ENCODE assay signal across 16 mouse cellular contexts in genomic region chr16:97127296-97127695, GRCm38 (mm10). TPM values are rescaled to one million over a fixed set of nuclear protein-coding genes. Genes with fewer than 3 reads are reported as not detected.
DNase-seq lines count a peak whose midpoint lies in the region; ATAC-seq and TF ChIP-seq lines count a peak whose summit lies in the region.
"Had no signal": no experiment of that assay in that cellular context is flagged by ENCODE, and none has a peak within 500 bp of the region (broad histone marks: within the 10 kb centered on the region; RNA-seq: fewer than 3 reads in every experiment).

No protein-coding gene starts in this region.

- DNase-seq in layer of hippocampus, adult 2 months (ENCODE audit: low spot score in 2 of 2) = peak; percentile 89 to 92
- DNase-seq in left cerebral cortex, adult 8-10 months (ENCODE audit: low spot score in 2 of 2) = peak; percentile 40 to 87
- DNase-seq in right cerebral cortex, postnatal 25 days = peak; percentile 82
- no peak for DNase-seq in cerebellum, adult 9-11 months
- DNase-seq in kidney, adult 8-10 months = no peak
- DNase-seq: adrenal gland, postnatal 36 days; cerebellum, adult 11 months; heart, adult 2 months; heart, postnatal 14 days; liver, postnatal 0 days had no signal

- 59% methylated on average over 2 of the region's 2 CpGs for WGBS in forebrain, embryonic 16.5 days
- WGBS in forebrain, embryonic 12.5 days = 77% methylated on average over 2 of the region's 2 CpGs
- WGBS in midbrain, embryonic 13.5 days = 79% methylated on average over 2 of the region's 2 CpGs

- no peak for TF ChIP-seq CTCF in layer of hippocampus, adult 2 months (conservative IDR thresholded peaks at IDR 0.05)

- no peaks in the 10 kb centered on the region for H3K4me1 ChIP-seq in forebrain, embryonic 16.5 days (replicated peaks; ENCODE audit: control insufficient read depth, insufficient read depth, low read length)
- H3K4me1 ChIP-seq in forebrain, embryonic 12.5 days = no peaks in the 10 kb centered on the region
- no peaks in the 10 kb centered on the region for H3K4me1 ChIP-seq in midbrain, embryonic 13.5 days (replicated peaks)
- H3K4me1 ChIP-seq: limb, embryonic 13.5 days; megakaryocyte, embryonic 14.5 days had no signal

- ATAC-seq in forebrain, embryonic 16.5 days = peak; percentile 54
- no peak for ATAC-seq in forebrain, embryonic 12.5 days (ENCODE audit: low FRiP score)
- ATAC-seq in midbrain, embryonic 13.5 days = no peak
- ATAC-seq: hindbrain, embryonic 16.5 days; liver, postnatal 0 days had no signal

- H3K4me3 ChIP-seq in forebrain, embryonic 16.5 days (replicated peaks; ENCODE audit: low read length) = no peak overlapping the region
- H3K4me3 ChIP-seq in forebrain, embryonic 12.5 days (replicated peaks) = no peak overlapping the region
- no peak overlapping the region for H3K4me3 ChIP-seq in layer of hippocampus, adult 2 months
- no peak overlapping the region for H3K4me3 ChIP-seq in midbrain, embryonic 13.5 days (replicated peaks)
- H3K4me3 ChIP-seq: heart, adult 2 months; limb, embryonic 13.5 days; megakaryocyte, embryonic 14.5 days had no signal

- no peaks in the 10 kb centered on the region for H3K9me3 ChIP-seq in forebrain, embryonic 16.5 days (ENCODE audit: control insufficient read depth, low read length)
- H3K9me3 ChIP-seq in forebrain, embryonic 12.5 days = no peaks in the 10 kb centered on the region
- H3K9me3 ChIP-seq in midbrain, embryonic 13.5 days = no peaks in the 10 kb centered on the region
- H3K9me3 ChIP-seq: limb, embryonic 13.5 days had no signal

- no peaks in the 10 kb centered on the region for H3K36me3 ChIP-seq in forebrain, embryonic 16.5 days (ENCODE audit: control insufficient read depth, insufficient read depth)
- H3K36me3 ChIP-seq in forebrain, embryonic 12.5 days (replicated peaks) = no peaks in the 10 kb centered on the region
- no peaks in the 10 kb centered on the region for H3K36me3 ChIP-seq in midbrain, embryonic 13.5 days
- H3K36me3 ChIP-seq: limb, embryonic 13.5 days had no signal

- H3K27ac ChIP-seq in forebrain, embryonic 16.5 days (ENCODE audit: low read length) = no peak overlapping the region
- no peak overlapping the region for H3K27ac ChIP-seq in forebrain, embryonic 12.5 days
- H3K27ac ChIP-seq in layer of hippocampus, adult 2 months = peak overlapping the region; percentile 77
- no peak overlapping the region for H3K27ac ChIP-seq in midbrain, embryonic 13.5 days
- H3K27ac ChIP-seq: heart, adult 2 months; limb, embryonic 13.5 days had no signal

- no peak overlapping the region for H3K9ac ChIP-seq in forebrain, embryonic 16.5 days (replicated peaks; ENCODE audit: low read depth, low read length)
- no peak overlapping the region for H3K9ac ChIP-seq in forebrain, embryonic 12.5 days
- no peak overlapping the region for H3K9ac ChIP-seq in midbrain, embryonic 13.5 days (replicated peaks)
- H3K9ac ChIP-seq: limb, embryonic 13.5 days; liver, postnatal 0 days had no signal

- no peak overlapping the region for H3K4me2 ChIP-seq in forebrain, embryonic 16.5 days (ENCODE audit: low read length)
- no peak overlapping the region for H3K4me2 ChIP-seq in forebrain, embryonic 12.5 days
- no peak overlapping the region for H3K4me2 ChIP-seq in midbrain, embryonic 13.5 days (replicated peaks)
- H3K4me2 ChIP-seq: limb, embryonic 13.5 days had no signal

- no peaks in the 10 kb centered on the region for H3K27me3 ChIP-seq in forebrain, embryonic 16.5 days (replicated peaks; ENCODE audit: control insufficient read depth, insufficient read depth, low read length)
- H3K27me3 ChIP-seq in forebrain, embryonic 12.5 days = no peaks in the 10 kb centered on the region
- H3K27me3 ChIP-seq in midbrain, embryonic 13.5 days = no peaks in the 10 kb centered on the region
- H3K27me3 ChIP-seq: limb, embryonic 13.5 days; megakaryocyte, embryonic 14.5 days had no signal

RNA-seq across cellular contexts. Expression of gene Dscam, which starts 43.3 kb away (rescaled TPM):
- polyA plus RNA-seq in forebrain, embryonic 16.5 days (2015; fragmentation: Nextera tagmentation; extraction: Ambion mirVana) = 7.1 and 8.5 TPM in 2 replicates
- 2.3 and 2.6 TPM in 2 replicates for polyA plus RNA-seq in forebrain, embryonic 12.5 days (2016; fragmentation: Nextera tagmentation; extraction: Ambion mirVana)
- total RNA-seq in layer of hippocampus, adult 2 months (2021) = 10 to 100 TPM; 36.8 to 41.0 TPM
- 10 to 100 TPM; 31.5 to 41.2 (median 37.1) TPM for total RNA-seq in left cerebral cortex, adult 8-10 months (2022)
- 10.5 and 11.1 TPM in 2 replicates for polyA plus RNA-seq in midbrain, embryonic 13.5 days (2015; fragmentation: Nextera tagmentation; extraction: Ambion mirVana)
- total RNA-seq: heart, adult 2 months had no signal
- polyA plus RNA-seq: liver, postnatal 0 days had no signal

Comparison
In these comparisons a context has a peak if more than half of its experiments do, and no peak if none do; other contexts are left out.
1. DNase-seq: peak in layer of hippocampus, adult 2 months (2 of 2), left cerebral cortex, adult 8-10 months (2 of 2) and right cerebral cortex, postnatal 25 days (single experiment); none in cerebellum, adult 9-11 months (single experiment) and kidney, adult 8-10 months (0 of 2).